Mouse (Mus musculus) liver, embryonic 14.5 days (tissue): ENCODE measurements around the gene St7l. TPM values are rescaled to one million over a fixed set of nuclear protein-coding genes. Genes with fewer than 3 reads are reported as not detected.

Source experiments
- ATAC-seq: fragments of 200-750 bp; cut with Nextera tagmentation; 2 replicates; pipeline ENCODE4 v1.8.0; 2017; ENCODE audit warnings: moderate number of reproducible peaks, mild to moderate bottlenecking, moderate library complexity; ENCODE audit not compliant: insufficient read depth
- DNase-seq, 3 experiments: peaks; one replicate each; pipeline ENCODE4 v3.0.0-alpha.2; 2012 to 2013; ENCODE audit warnings: low read depth in 3 of 3, low spot score in 3 of 3
- H3K27ac ChIP-seq: fragments of 300-500 bp; sonication (generic); 2 replicates; pipeline ENCODE4 v1.5.1; 2014; ENCODE audit warnings: moderate library complexity, mild to moderate bottlenecking, control low read depth, inconsistent platforms
- H3K27me3 ChIP-seq: fragments of 300-500 bp; sonication (generic); 2 replicates; pipeline ENCODE4 v1.6.1; 2014; ENCODE audit warnings: mild to moderate bottlenecking, low read length, moderate library complexity; ENCODE audit not compliant: control insufficient read depth, insufficient read depth
- H3K36me3 ChIP-seq: fragments of 300-500 bp; sonication (generic); replicated peaks from 2 replicates; pipeline ENCODE4 v1.6.1; 2014; ENCODE audit warnings: low read depth; ENCODE audit not compliant: control insufficient read depth, insufficient read depth
- H3K4me1 ChIP-seq, 2 experiments: fragments of 200-500 bp in 1 of 2; fragments of 300-500 bp in 1 of 2; sonication (generic) in 1 of 2; replicated peaks; 2 replicates each; pipeline ENCODE4 v1.6.1; 2012 to 2014; ENCODE audit warnings: antibody characterized with exemption in 1 of 2, inconsistent platforms in 1 of 2, low read length in 1 of 2; ENCODE audit not compliant: control insufficient read depth in 2 of 2, insufficient read depth in 2 of 2
- H3K4me2 ChIP-seq: fragments of 300-500 bp; sonication (generic); 2 replicates; pipeline ENCODE4 v1.6.1; 2014; ENCODE audit warnings: low read depth, mild to moderate bottlenecking, control low read depth, moderate library complexity
- H3K4me3 ChIP-seq, 2 experiments: fragments of 200-500 bp in 1 of 2; fragments of 300-500 bp in 1 of 2; sonication (generic) in 1 of 2; 2 replicates each; pipeline ENCODE4 v1.5.1; 2012 to 2014; ENCODE audit warnings: low read depth in 2 of 2, low read length in 2 of 2, mild to moderate bottlenecking in 2 of 2, control low read depth in 1 of 2, inconsistent platforms in 1 of 2, moderate library complexity in 1 of 2; ENCODE audit not compliant: insufficient read depth in 1 of 2
- H3K9ac ChIP-seq: fragments of 300-500 bp; sonication (generic); replicated peaks from 2 replicates; pipeline ENCODE4 v1.6.1; 2014; ENCODE audit warnings: mild to moderate bottlenecking, control low read depth, moderate library complexity
- H3K9me3 ChIP-seq: fragments of 300-500 bp; sonication (generic); 2 replicates; pipeline ENCODE4 v1.6.1; 2016; ENCODE audit warnings: low read length, mixed read lengths; ENCODE audit not compliant: control insufficient read depth
- CTCF ChIP-seq: IDR thresholded peaks from 2 replicates; pipeline ENCODE4 v1.5.1; 2016; ENCODE audit warnings: antibody characterized with exemption, low read depth, control low read depth
- EP300 ChIP-seq: IDR thresholded peaks from 2 replicates; pipeline ENCODE4 v1.6.1; 2016; ENCODE audit warnings: antibody characterized with exemption, low read depth
- WGBS: fragments of 180-500 bp; shearing (Covaris S2); extraction: QIAGEN DNeasy Blood & Tissue Kit; methylation state at CpG from one replicate; pipeline ENCODE4 v1.1.7; 2014; ENCODE audit not compliant: insufficient replicate concordance; 5-methylcytosine and 5-hydroxymethylcytosine counted together
- polyA plus RNA-seq, 2 experiments: library from polyadenylated mRNA; depleted of rRNA in 1 of 2; stranded (reverse) in 1 of 2; unstranded in 1 of 2; fragments of >200 nt; fragmentation: Nextera tagmentation in 1 of 2; extraction: Ambion mirVana in 1 of 2; gene quantifications; 2 replicates each; pipeline versions ENCODE4 v1.2.1 to v1.2.3; 2012 to 2014

St7l gene
- polyA plus RNA-seq, 2 experiments: 3.9 to 8.9 TPM

DNA sequence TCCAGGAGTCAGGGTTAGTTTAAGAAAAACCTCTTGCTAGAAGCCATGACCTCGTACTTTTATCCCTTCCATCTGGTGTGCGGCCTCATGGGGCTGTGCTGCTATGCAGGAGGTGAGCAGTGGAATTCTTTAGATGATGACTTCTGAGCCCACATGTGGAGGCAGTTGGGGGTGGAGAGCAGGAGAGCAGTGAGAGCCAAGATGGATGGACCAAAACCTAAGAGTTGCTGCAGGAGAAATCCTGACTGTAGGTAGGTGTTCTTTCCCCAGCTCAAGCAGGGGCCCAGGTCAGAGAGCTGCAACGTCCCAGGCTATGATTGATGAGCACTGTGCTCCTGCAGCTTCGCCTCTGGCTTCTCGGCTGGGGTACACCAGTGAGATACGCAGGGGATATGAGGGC, 76.9 kb downstream of the St7l start:
- Histone ChIP-seq H3K9ac (no peak overlapping the region), H3K4me2 (no peak overlapping the region), H3K27ac (no peak overlapping the region), H3K27me3 (no peaks in the 10 kb centered on the region), H3K4me3 (no peak overlapping the region), H3K9me3 (no peaks in the 10 kb centered on the region), H3K4me1 (no peaks in the 10 kb centered on the region; a peak in 1 of 4 replicates), H3K36me3 (no peaks in the 10 kb centered on the region)
- ATAC-seq: no peak
- 66% methylated on average over 6 of the region's 6 CpGs for WGBS
- TF ChIP-seq CTCF: no peak
- TF ChIP-seq EP300: no peak
- no peak for DNase-seq

DNA sequence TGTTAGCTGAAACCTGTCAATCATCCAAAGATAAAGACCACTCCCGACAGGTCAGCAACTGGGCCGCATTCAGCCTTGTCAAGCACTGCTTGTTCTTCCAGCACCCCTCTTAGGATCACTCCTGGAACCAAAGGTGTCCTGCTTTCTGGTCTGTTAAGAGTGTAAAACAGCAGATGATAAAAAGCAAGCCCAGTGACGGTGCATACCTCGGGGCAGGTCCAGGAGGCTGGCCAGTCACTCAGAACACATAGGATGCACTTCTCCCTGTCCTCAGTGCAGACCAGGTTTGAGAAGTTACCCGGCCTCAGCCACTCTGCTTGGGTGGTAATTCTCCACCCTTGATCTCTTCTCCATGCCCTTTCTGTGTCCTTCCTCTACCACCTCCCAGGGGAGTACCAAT, 78.9 kb downstream of the St7l start:
- DNase-seq (no peak), ATAC-seq (no peak)
- 69% methylated on average over 5 of the region's 5 CpGs for WGBS
- Histone ChIP-seq H3K9ac (no peak overlapping the region), H3K36me3 (no peaks in the 10 kb centered on the region), H3K4me1 (no peaks in the 10 kb centered on the region; a peak in 1 of 4 replicates), H3K4me2 (no peak overlapping the region), H3K9me3 (no peaks in the 10 kb centered on the region), H3K4me3 (no peak overlapping the region), H3K27ac (no peak overlapping the region), H3K27me3 (no peaks in the 10 kb centered on the region)
- TF ChIP-seq EP300 (no peak), CTCF (no peak)

DNA sequence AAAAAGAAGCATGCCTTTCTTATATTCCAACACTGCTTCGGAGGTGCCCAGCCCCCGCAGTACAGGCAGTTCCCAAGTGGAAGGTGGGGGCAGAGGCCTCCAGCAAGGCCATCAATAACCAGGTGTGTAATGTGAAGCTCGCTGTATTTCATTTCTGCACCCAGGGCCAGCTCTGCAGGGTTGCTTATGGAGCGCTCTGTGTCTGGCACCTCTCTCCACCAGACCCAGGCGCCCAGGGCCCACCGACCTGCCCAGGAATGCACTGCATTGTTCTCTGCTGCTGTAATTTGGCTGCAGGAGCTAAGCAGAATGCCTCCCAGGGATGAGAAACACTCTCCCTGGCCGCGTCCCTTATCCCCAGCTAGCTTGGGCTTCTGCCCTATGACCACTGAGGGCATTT, 79.5 kb downstream of the St7l start:
- WGBS: 76% methylated on average over 8 of the region's 8 CpGs
- ATAC-seq: no peak
- no peak for DNase-seq

DNA sequence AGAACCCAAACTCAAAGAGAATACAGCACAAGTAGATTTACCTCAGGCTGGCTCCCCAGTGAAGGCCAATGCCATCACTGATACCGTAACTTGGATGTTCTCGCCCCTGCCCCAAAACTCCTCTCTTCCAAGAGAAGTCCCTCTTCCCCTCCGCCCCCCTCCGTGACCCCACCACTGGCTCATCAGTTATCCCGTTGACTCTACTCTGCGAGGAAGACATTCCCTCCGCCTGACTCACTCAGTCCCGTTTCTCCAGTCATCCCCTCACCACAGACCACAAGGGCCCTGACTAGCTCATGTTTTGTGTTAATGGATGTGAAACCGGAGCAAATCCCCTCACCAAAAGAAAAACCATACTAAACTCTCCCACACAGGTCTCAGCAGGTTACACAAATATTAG, 81.1 kb downstream of the St7l start:
- DNase-seq (no peak), ATAC-seq (no peak)
- 74% methylated on average over 9 of the region's 9 CpGs for WGBS
- Histone ChIP-seq H3K36me3 (no peaks in the 10 kb centered on the region), H3K27me3 (no peaks in the 10 kb centered on the region), H3K27ac (no peak overlapping the region), H3K4me3 (no peak overlapping the region), H3K9me3 (no peaks in the 10 kb centered on the region), H3K4me1 (no peaks in the 10 kb centered on the region; a peak in 1 of 4 replicates), H3K4me2 (no peak overlapping the region), H3K9ac (no peak overlapping the region)
- TF ChIP-seq EP300 (no peak), CTCF (no peak)

More for the DNA sequence above, 79.5 kb downstream of the St7l start:
- no peak overlapping the region for H3K4me3 ChIP-seq
- no peaks in the 10 kb centered on the region for H3K27me3 ChIP-seq
- H3K4me1 ChIP-seq: no peaks in the 10 kb centered on the region; a peak in 1 of 4 replicates
- no peaks in the 10 kb centered on the region for H3K36me3 ChIP-seq
- no peak overlapping the region for H3K4me2 ChIP-seq
- no peak overlapping the region for H3K9ac ChIP-seq
- H3K9me3 ChIP-seq: no peaks in the 10 kb centered on the region
- H3K27ac ChIP-seq: no peak overlapping the region
- no peak for TF ChIP-seq CTCF
- no peak for TF ChIP-seq EP300

DNA sequence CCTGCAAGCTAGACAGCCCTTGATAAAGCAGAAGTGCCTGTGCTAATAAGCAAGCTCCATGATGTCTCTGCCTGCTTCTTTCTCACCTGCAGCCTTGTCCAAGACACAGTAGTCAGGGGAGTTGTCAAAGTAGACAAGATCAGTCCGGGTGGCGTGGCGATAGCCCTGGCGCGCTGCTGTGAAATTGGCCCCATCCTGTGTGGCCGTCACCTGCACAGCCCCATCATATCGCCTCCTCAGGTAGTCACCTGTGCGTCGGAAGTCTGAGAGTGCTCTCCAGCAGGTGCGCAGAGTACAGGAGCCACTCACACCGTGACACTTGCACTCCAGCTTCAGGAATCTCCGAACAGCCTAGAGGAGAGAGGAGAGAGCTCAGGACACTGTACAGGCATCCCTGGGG, 87.1 kb downstream of the St7l start:
- no peaks in the 10 kb centered on the region for H3K27me3 ChIP-seq
- no peak overlapping the region for H3K4me2 ChIP-seq
- H3K36me3 ChIP-seq: no peaks in the 10 kb centered on the region
- DNase-seq (no peak), ATAC-seq (no peak)
- no peak overlapping the region for H3K27ac ChIP-seq
- H3K4me3 ChIP-seq: no peak overlapping the region
- no peak for TF ChIP-seq EP300
- TF ChIP-seq CTCF: no peak
- H3K9me3 ChIP-seq: no peaks in the 10 kb centered on the region
- no peak overlapping the region for H3K9ac ChIP-seq
- 81% methylated on average over 12 of the region's 12 CpGs for WGBS
- no peaks in the 10 kb centered on the region for H3K4me1 ChIP-seq
